Mouse (Mus musculus): ENCODE results near the gene Gcgr. TPM values are rescaled to one million over a fixed set of nuclear protein-coding genes. Genes with fewer than 3 reads are reported as not detected.
A peak's percentile ranks its signal among the peaks of the same experiment; 100 is the strongest.

Gcgr gene
- 18.7 and 20.7 TPM in 2 replicates for polyA plus RNA-seq (2015; fragmentation: Nextera tagmentation; extraction: Ambion mirVana)

DNA sequence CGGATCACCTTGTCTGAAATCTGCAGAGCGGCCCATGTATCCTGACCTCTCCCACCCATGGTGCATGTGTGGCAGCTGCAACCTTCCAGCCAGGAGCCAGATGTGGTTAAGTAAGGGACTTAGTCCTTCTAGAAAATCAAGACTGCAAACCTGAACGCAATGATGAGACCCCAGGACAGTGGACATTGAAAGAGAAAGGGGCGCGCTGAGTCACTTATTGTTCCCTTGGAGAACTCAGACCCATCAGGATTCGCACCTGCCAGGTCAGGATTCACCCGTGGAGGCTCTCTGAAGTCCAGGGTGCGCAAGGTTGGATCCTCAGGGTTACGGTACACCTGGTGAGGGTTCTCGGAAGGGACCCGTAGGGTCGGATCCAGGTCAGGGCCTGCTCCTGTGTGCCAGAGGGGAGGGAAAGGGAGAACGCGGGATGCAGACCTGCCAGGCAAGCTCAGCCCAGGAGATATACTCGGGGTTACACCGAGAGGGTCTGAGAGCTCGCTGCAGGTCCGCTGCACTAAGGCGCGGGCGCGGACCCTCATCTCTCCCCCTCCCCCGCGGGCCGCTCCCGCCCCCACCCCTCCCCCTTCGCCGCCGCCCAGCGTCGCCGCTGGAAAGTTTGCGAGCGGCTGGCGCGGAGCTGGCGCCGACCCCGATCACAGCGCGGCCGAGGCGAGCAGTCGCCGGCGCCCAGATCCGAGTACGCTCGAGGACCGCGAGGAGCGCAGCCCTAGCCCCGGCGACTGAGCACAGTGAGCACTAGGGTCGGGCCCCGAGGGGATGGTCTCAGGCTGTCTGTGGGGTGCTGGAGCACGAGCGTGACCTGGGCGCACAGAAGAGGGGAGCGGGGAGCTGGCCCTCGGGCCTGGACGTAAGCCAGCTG lies at the start of gene Gcgr:
Gcgr (plus strand) TSS at position 615 of the 880 bp plus-strand sequence.
- Histone ChIP-seq H3K4me1 (ENCODE audit: control insufficient read depth, low read depth, low read length) (peaks cover 10% of the 10 kb centered on the region), H3K27ac (ENCODE audit: low read length) (peak within 1 kb of the TSS; percentile 72), H3K27me3 (ENCODE audit: control insufficient read depth, insufficient read depth, low read depth, low read length) (peaks cover 50% of the 10 kb centered on the region), H3K9me3 (replicated peaks; ENCODE audit: control insufficient read depth, low read length) (no peaks in the 10 kb centered on the region), H3K9ac (ENCODE audit: low read depth, low read length) (peak within 1 kb of the TSS; percentile 62), H3K4me2 (ENCODE audit: low read depth, low read length) (peak within 1 kb of the TSS; percentile 54), H3K36me3 (ENCODE audit: control insufficient read depth, insufficient read depth) (no peaks in the 10 kb centered on the region), H3K4me3 (ENCODE audit: low read depth, low read length) (peak within 1 kb of the TSS; percentile 57)
- WGBS (ENCODE audit: insufficient replicate concordance), result 8% methylated on average over 61 of the region's 62 CpGs
- no peak; the same call in 1 of the 2 replicates for ATAC-seq (ENCODE audit: low read depth)

DNA sequence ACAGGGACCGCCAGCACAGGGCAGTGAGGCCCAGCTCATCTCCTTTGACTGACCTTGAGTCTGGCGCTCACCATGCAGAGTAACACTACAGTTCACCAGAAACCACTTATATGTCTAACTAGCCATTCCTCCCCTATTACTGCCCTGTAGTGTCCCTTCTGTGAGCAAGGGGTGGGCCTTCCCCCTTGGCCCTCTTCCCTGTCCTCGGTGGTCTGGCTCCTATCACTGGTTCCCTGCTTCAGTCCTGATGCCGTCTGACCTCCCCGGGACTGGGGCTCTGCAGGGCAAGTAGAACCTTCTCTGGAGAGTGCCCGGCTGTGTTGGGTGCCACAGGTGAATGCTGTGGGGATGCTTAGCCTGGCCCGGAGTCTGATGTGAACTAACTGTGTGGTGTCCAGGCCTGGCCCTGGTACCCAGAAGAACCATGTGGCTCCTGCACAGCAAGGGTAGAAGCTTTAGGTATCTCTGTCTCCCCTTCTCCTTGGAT lies 47.0 kb upstream of the Gcgr start:
- 87% methylated on average over 7 of the region's 7 CpGs for WGBS (ENCODE audit: insufficient replicate concordance)
- peak overlapping the region; percentile 84 for H3K9ac ChIP-seq (ENCODE audit: low read depth, low read length)
- no peak for ATAC-seq (ENCODE audit: low read depth)
- no peaks in the 10 kb centered on the region for H3K9me3 ChIP-seq (replicated peaks; ENCODE audit: control insufficient read depth, low read length)
- H3K27ac ChIP-seq (ENCODE audit: low read length), result peak overlapping the region; percentile 65
- peak overlapping the region; percentile 89 for H3K4me2 ChIP-seq (ENCODE audit: low read depth, low read length)
- no peaks in the 10 kb centered on the region for H3K27me3 ChIP-seq (ENCODE audit: control insufficient read depth, insufficient read depth, low read depth, low read length)
- H3K36me3 ChIP-seq (ENCODE audit: control insufficient read depth, insufficient read depth), result peaks cover 48% of the 10 kb centered on the region
- peaks cover 26% of the 10 kb centered on the region for H3K4me1 ChIP-seq (ENCODE audit: control insufficient read depth, low read depth, low read length)
- peak overlapping the region; percentile 95 for H3K4me3 ChIP-seq (ENCODE audit: low read depth, low read length)

DNA sequence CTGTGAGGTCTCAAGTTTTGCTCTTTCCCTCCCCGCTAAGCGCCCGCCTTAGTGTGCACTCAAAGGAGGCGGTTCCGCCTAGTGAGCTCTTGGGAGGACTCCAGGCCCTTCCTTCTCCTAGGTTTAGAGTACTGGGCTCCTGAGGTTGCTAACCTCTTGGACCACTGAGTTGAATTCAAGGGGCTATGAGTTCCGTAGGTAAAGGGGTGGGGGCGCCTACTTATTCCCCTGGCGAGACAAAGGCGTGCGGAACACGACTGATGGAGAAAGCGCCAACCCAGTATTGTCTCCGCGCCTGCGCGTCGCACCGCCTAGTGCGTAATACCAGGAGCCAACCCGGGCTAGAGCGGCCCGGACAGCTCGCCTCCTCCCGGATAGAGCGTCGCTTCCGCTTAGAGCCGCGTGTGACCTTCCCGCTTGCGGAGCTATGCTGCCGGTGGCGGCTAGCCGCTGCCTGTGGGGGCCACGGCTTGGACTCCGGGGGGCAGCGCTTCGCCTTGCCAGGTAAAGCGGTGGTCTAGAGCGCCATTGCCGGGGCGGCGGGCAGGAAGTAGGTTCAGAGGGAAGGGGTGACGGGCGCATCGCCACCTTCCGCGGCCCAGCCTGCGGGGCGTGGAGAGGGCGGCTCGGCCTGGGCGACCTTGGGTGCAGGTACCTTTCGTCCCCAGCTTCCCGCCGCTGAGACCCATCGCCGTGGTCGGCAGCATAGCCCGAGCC lies 46.1 kb upstream of the Gcgr start, which contains the start of gene Mrpl12:
Mrpl12 (plus strand) TSS at position 349 of the 717 bp plus-strand sequence.
- Histone ChIP-seq H3K27me3 (ENCODE audit: control insufficient read depth, insufficient read depth, low read depth, low read length) (no peaks in the 10 kb centered on the region), H3K4me3 (ENCODE audit: low read depth, low read length) (peak within 1 kb of the TSS; percentile 95), H3K4me1 (ENCODE audit: control insufficient read depth, low read depth, low read length) (peaks cover 27% of the 10 kb centered on the region), H3K9ac (ENCODE audit: low read depth, low read length) (peak within 1 kb of the TSS; percentile 84), H3K4me2 (ENCODE audit: low read depth, low read length) (peak within 1 kb of the TSS; percentile 89), H3K36me3 (ENCODE audit: control insufficient read depth, insufficient read depth) (peaks cover 39% of the 10 kb centered on the region), H3K27ac (ENCODE audit: low read length) (peak within 1 kb of the TSS; percentile 72), H3K9me3 (replicated peaks; ENCODE audit: control insufficient read depth, low read length) (no peaks in the 10 kb centered on the region)
- ATAC-seq (ENCODE audit: low read depth), result peak; percentile 88
- 0% methylated on average over 57 of the region's 60 CpGs for WGBS (ENCODE audit: insufficient replicate concordance)

- no peaks in the 10 kb centered on the region for H3K9me3 ChIP-seq (replicated peaks; ENCODE audit: control insufficient read depth, low read length)
- H3K4me3 ChIP-seq (ENCODE audit: low read depth, low read length), result peak overlapping the region; percentile 95
- H3K36me3 ChIP-seq (ENCODE audit: control insufficient read depth, insufficient read depth), result peaks cover 32% of the 10 kb centered on the region
- peak overlapping the region; percentile 89 for H3K4me2 ChIP-seq (ENCODE audit: low read depth, low read length)
- H3K4me1 ChIP-seq (ENCODE audit: control insufficient read depth, low read depth, low read length), result peaks cover 30% of the 10 kb centered on the region
- H3K9ac ChIP-seq (ENCODE audit: low read depth, low read length), result peak overlapping the region; percentile 84
- H3K27me3 ChIP-seq (ENCODE audit: control insufficient read depth, insufficient read depth, low read depth, low read length), result no peaks in the 10 kb centered on the region
- H3K27ac ChIP-seq (ENCODE audit: low read length), result peak overlapping the region; percentile 72
- no peak for ATAC-seq (ENCODE audit: low read depth)
- 4% methylated on average over 10 of the region's 10 CpGs for WGBS (ENCODE audit: insufficient replicate concordance)
Observed at GRCm38 (mm10) chr11:120485251-120485650, 45.2 kb upstream of the Gcgr start.

- no peak overlapping the region for H3K4me3 ChIP-seq (ENCODE audit: low read depth, low read length)
- H3K9ac ChIP-seq (ENCODE audit: low read depth, low read length), result no peak overlapping the region
- no peak overlapping the region for H3K4me2 ChIP-seq (ENCODE audit: low read depth, low read length)
- H3K4me1 ChIP-seq (ENCODE audit: control insufficient read depth, low read depth, low read length), result peaks cover 56% of the 10 kb centered on the region
- H3K36me3 ChIP-seq (ENCODE audit: control insufficient read depth, insufficient read depth), result peaks cover 11% of the 10 kb centered on the region
- WGBS (ENCODE audit: insufficient replicate concordance), result 69% methylated on average over 4 of the region's 4 CpGs
- no peaks in the 10 kb centered on the region for H3K27me3 ChIP-seq (ENCODE audit: control insufficient read depth, insufficient read depth, low read depth, low read length)
- ATAC-seq (ENCODE audit: low read depth), result no peak
- no peak overlapping the region for H3K27ac ChIP-seq (ENCODE audit: low read length)
- H3K9me3 ChIP-seq (replicated peaks; ENCODE audit: control insufficient read depth, low read length), result no peaks in the 10 kb centered on the region
Observed at GRCm38 (mm10) chr11:120488516-120488915, 42.0 kb upstream of the Gcgr start.

GRCm38 (mm10) chr11:120489054-120489761 lies 41.3 kb upstream of the Gcgr start:
- Histone ChIP-seq H3K27me3 (ENCODE audit: control insufficient read depth, insufficient read depth, low read depth, low read length) (no peaks in the 10 kb centered on the region), H3K27ac (ENCODE audit: low read length) (peak overlapping the region; percentile 50), H3K4me2 (ENCODE audit: low read depth, low read length) (no peak overlapping the region), H3K4me3 (ENCODE audit: low read depth, low read length) (no peak overlapping the region), H3K9me3 (replicated peaks; ENCODE audit: control insufficient read depth, low read length) (no peaks in the 10 kb centered on the region), H3K4me1 (ENCODE audit: control insufficient read depth, low read depth, low read length) (peaks cover 53% of the 10 kb centered on the region), H3K9ac (ENCODE audit: low read depth, low read length) (no peak overlapping the region), H3K36me3 (ENCODE audit: control insufficient read depth, insufficient read depth) (peaks cover 10% of the 10 kb centered on the region)
- ATAC-seq (ENCODE audit: low read depth), result peak; percentile 64
- WGBS (ENCODE audit: insufficient replicate concordance), result 49% methylated on average over 4 of the region's 4 CpGs

DNA sequence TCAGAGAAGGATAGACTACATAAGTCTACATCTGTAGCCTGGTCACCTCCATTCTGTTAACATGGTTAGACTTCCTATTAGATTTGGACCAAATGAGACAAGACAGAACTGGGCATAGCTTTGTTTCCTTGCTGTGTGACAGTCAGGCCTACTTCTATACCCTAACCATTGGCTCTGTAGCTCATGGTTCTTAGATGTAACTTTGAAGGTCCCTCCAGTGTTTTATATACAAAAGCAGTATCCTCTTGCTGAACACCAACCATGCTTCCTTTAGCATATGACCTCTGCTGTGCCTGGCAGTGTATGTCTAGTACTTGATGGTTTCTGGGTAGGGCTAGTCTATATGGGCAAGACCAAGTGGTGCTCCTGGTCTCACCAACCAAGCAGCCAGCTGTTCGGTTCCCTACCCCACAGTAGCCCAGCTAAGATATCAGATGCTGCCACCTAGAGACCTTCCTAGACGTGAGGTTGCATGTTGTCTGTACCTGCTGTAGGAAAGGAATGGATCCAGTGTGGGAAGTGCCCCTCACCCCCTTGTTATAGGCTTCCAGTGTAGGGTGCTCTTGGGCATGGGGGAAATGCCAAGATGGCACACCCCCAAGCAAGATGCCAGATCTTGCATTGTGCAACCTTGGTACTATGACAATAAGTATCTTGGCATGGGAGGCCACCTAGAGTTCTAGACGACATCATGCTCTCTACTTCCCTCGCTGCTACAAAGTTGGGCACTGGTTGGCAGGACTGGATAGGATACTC lies 40.0 kb upstream of the Gcgr start:
- H3K4me1 ChIP-seq (ENCODE audit: control insufficient read depth, low read depth, low read length), result peaks cover 48% of the 10 kb centered on the region
- H3K9ac ChIP-seq (ENCODE audit: low read depth, low read length), result no peak overlapping the region; the same call in 1 of the 2 replicates
- H3K36me3 ChIP-seq (ENCODE audit: control insufficient read depth, insufficient read depth), result peaks cover 15% of the 10 kb centered on the region
- H3K9me3 ChIP-seq (replicated peaks; ENCODE audit: control insufficient read depth, low read length), result no peaks in the 10 kb centered on the region
- H3K4me3 ChIP-seq (ENCODE audit: low read depth, low read length), result no peak overlapping the region
- 30% methylated on average over 4 of the region's 4 CpGs for WGBS (ENCODE audit: insufficient replicate concordance)
- H3K27ac ChIP-seq (ENCODE audit: low read length), result peak overlapping the region; percentile 89
- no peak for ATAC-seq (ENCODE audit: low read depth)
- no peaks in the 10 kb centered on the region for H3K27me3 ChIP-seq (ENCODE audit: control insufficient read depth, insufficient read depth, low read depth, low read length)
- H3K4me2 ChIP-seq (ENCODE audit: low read depth, low read length), result 0 out of 2 replicates have a peak overlapping the region, but pooled peaks have one; percentile 98
